Mouse (Mus musculus) heart, embryonic 11.5 days (tissue): Measurements from ENCODE around the gene Dnajb9. TPM values are rescaled to one million over a fixed set of nuclear protein-coding genes. Genes with fewer than 3 reads are reported as not detected.
A peak's percentile ranks its signal among the peaks of the same experiment; 100 is the strongest.
"Not testable (repeated sequence)": the region's sequence is repeated elsewhere in the genome, so short reads cannot be mapped to it uniquely, and the experiment has no call there.

Experiments used
- ATAC-seq: fragments of 200-750 bp; cut with Nextera tagmentation; replicated peaks from 2 replicates; pipeline ENCODE4 v1.8.0; 2017; ENCODE audit warnings: moderate library complexity; ENCODE audit not compliant: insufficient number of reproducible peaks, low FRiP score, low TSS enrichment
- H3K27ac ChIP-seq: fragments of 300-500 bp; sonication (generic); 2 replicates; pipeline ENCODE4 v1.5.1; 2014; ENCODE audit warnings: mild to moderate bottlenecking, low read depth, low read length
- H3K27me3 ChIP-seq: fragments of 300-500 bp; sonication (generic); 2 replicates; pipeline ENCODE4 v1.6.1; 2014; ENCODE audit warnings: mild to moderate bottlenecking, low read length, mixed read lengths; ENCODE audit not compliant: control insufficient read depth, insufficient read depth
- H3K36me3 ChIP-seq: fragments of 300-500 bp; sonication (generic); 2 replicates; pipeline ENCODE4 v1.6.1; 2014; ENCODE audit warnings: mild to moderate bottlenecking, low read length, moderate library complexity, mixed read lengths; ENCODE audit not compliant: control insufficient read depth, insufficient read depth
- H3K4me1 ChIP-seq: fragments of 300-500 bp; sonication (generic); 2 replicates; pipeline ENCODE4 v1.6.1; 2014; ENCODE audit warnings: low read length; ENCODE audit not compliant: control insufficient read depth, insufficient read depth
- H3K4me2 ChIP-seq: fragments of 300-500 bp; sonication (generic); 2 replicates; pipeline ENCODE4 v1.6.1; 2014; ENCODE audit warnings: mild to moderate bottlenecking, moderate library complexity
- H3K4me3 ChIP-seq: fragments of 300-500 bp; sonication (generic); 2 replicates; pipeline ENCODE4 v1.5.1; 2014; ENCODE audit warnings: low read depth, low read length
- H3K9ac ChIP-seq: fragments of 300-500 bp; sonication (generic); 2 replicates; pipeline ENCODE4 v1.6.1; 2014; ENCODE audit warnings: mild to moderate bottlenecking, low read depth, low read length, moderate library complexity
- H3K9me3 ChIP-seq: fragments of 300-500 bp; sonication (generic); replicated peaks from 2 replicates; pipeline ENCODE4 v1.6.1; 2016; ENCODE audit warnings: low read length; ENCODE audit not compliant: control insufficient read depth
- WGBS: fragments of 180-500 bp; shearing (Covaris S2); extraction: QIAGEN DNeasy Blood & Tissue Kit; methylation state at CpG from one replicate; pipeline ENCODE4 v1.1.7; 2014; ENCODE audit not compliant: insufficient replicate concordance; 5-methylcytosine and 5-hydroxymethylcytosine counted together
- polyA plus RNA-seq: library from polyadenylated mRNA; unstranded; fragments of >200 nt; fragmentation: Nextera tagmentation; extraction: Ambion mirVana; gene quantifications from 2 replicates; pipeline ENCODE4 v1.2.1, GENCODE M21; 2014

The Dnajb9 gene
- polyA plus RNA-seq, 1 experiment from 2014 or later: 29.2 TPM

GRCm38 (mm10) chr12:44221070-44221469 lies 10.9 kb upstream of the Dnajb9 start, which contains the start of gene Pnpla8:
Gene Pnpla8 (plus strand): TSS chr12:44221370.
- H3K4me1 ChIP-seq, H3K27me3 ChIP-seq, H3K36me3 ChIP-seq, H3K9me3 ChIP-seq, H3K27ac ChIP-seq, ATAC-seq: not testable (repeated sequence)
- H3K4me2 ChIP-seq: peak within 1 kb of the TSS; percentile 81
- H3K9ac ChIP-seq: peak within 1 kb of the TSS; percentile 78
- peak within 1 kb of the TSS; percentile 65 for H3K4me3 ChIP-seq
- WGBS: 84% methylated on average over 2 of the region's 2 CpGs

- Histone ChIP-seq H3K4me1 (no peaks in the 10 kb centered on the region; the same call in 1 of the 2 replicates), H3K9ac (no peak overlapping the region), H3K9me3 (no peaks in the 10 kb centered on the region), H3K27ac (no peak overlapping the region), H3K27me3 (no peaks in the 10 kb centered on the region; the same call in 1 of the 2 replicates), H3K4me3 (no peak overlapping the region), H3K4me2 (no peak overlapping the region), H3K36me3 (no peaks in the 10 kb centered on the region)
- WGBS: 85% methylated on average over 3 of the region's 3 CpGs
- ATAC-seq: no peak
Observed at GRCm38 (mm10) chr12:44211555-44211954, 1.4 kb upstream of the Dnajb9 start.

- Histone ChIP-seq H3K36me3 (no peaks in the 10 kb centered on the region), H3K4me3 (peak overlapping the region; percentile 84), H3K9me3 (no peaks in the 10 kb centered on the region), H3K4me1 (no peaks in the 10 kb centered on the region; the same call in 1 of the 2 replicates), H3K27ac (peak overlapping the region; percentile 73), H3K9ac (peak overlapping the region; percentile 96), H3K27me3 (no peaks in the 10 kb centered on the region; the same call in 1 of the 2 replicates), H3K4me2 (peak overlapping the region; percentile 78)
- WGBS: under 1% methylated on average over 37 of the region's 37 CpGs
- no peak for ATAC-seq
Observed at GRCm38 (mm10) chr12:44209141-44209823, 844 bp downstream of the Dnajb9 start.

GRCm38 (mm10) chr12:44197873-44198525 lies 12.1 kb downstream of the Dnajb9 start:
- WGBS: 34% methylated on average over 4 of the region's 4 CpGs
- no peaks in the 10 kb centered on the region for H3K36me3 ChIP-seq
- H3K9me3 ChIP-seq: no peaks in the 10 kb centered on the region
- no peak overlapping the region for H3K27ac ChIP-seq
- H3K4me3 ChIP-seq: no peak overlapping the region
- H3K9ac ChIP-seq: no peak overlapping the region
- no peaks in the 10 kb centered on the region for H3K4me1 ChIP-seq
- no peak overlapping the region for H3K4me2 ChIP-seq
- no peaks in the 10 kb centered on the region for H3K27me3 ChIP-seq
- ATAC-seq: no peak

GRCm38 (mm10) chr12:44181081-44181982 lies 28.8 kb downstream of the Dnajb9 start:
- H3K4me3 ChIP-seq: no peak overlapping the region
- no peaks in the 10 kb centered on the region for H3K36me3 ChIP-seq
- H3K9ac ChIP-seq: no peak overlapping the region
- H3K27me3 ChIP-seq: no peaks in the 10 kb centered on the region
- no peak overlapping the region for H3K27ac ChIP-seq
- 47% methylated on average over 9 of the region's 9 CpGs for WGBS
- no peak overlapping the region for H3K4me2 ChIP-seq
- no peak for ATAC-seq
- H3K4me1 ChIP-seq: no peaks in the 10 kb centered on the region
- no peaks in the 10 kb centered on the region for H3K9me3 ChIP-seq

GRCm38 (mm10) chr12:44177038-44177355 lies 33.1 kb downstream of the Dnajb9 start:
- no peaks in the 10 kb centered on the region for H3K4me1 ChIP-seq
- 82% methylated on average over 2 of the region's 2 CpGs for WGBS
- no peak overlapping the region for H3K27ac ChIP-seq
- H3K27me3 ChIP-seq: no peaks in the 10 kb centered on the region
- no peak overlapping the region for H3K9ac ChIP-seq
- no peak overlapping the region for H3K4me2 ChIP-seq
- H3K4me3 ChIP-seq: no peak overlapping the region
- no peak for ATAC-seq
- no peaks in the 10 kb centered on the region for H3K9me3 ChIP-seq
- no peaks in the 10 kb centered on the region for H3K36me3 ChIP-seq

- no peaks in the 10 kb centered on the region for H3K36me3 ChIP-seq
- H3K27me3 ChIP-seq: no peaks in the 10 kb centered on the region
- no peaks in the 10 kb centered on the region for H3K9me3 ChIP-seq
- 47% methylated on average over 10 of the region's 10 CpGs for WGBS
- ATAC-seq: no peak
- no peaks in the 10 kb centered on the region for H3K4me1 ChIP-seq
- H3K4me3 ChIP-seq: no peak overlapping the region
- H3K4me2 ChIP-seq: no peak overlapping the region
- no peak overlapping the region for H3K27ac ChIP-seq
- H3K9ac ChIP-seq: no peak overlapping the region
Observed at GRCm38 (mm10) chr12:44176331-44177037, 33.6 kb downstream of the Dnajb9 start.

GRCm38 (mm10) chr12:44166949-44167348 lies 43.2 kb downstream of the Dnajb9 start:
- H3K9ac ChIP-seq: no peak overlapping the region
- no peaks in the 10 kb centered on the region for H3K27me3 ChIP-seq
- no peak for ATAC-seq
- H3K27ac ChIP-seq: no peak overlapping the region
- no peak overlapping the region for H3K4me3 ChIP-seq
- H3K36me3 ChIP-seq: no peaks in the 10 kb centered on the region
- H3K9me3 ChIP-seq: no peaks in the 10 kb centered on the region
- H3K4me2 ChIP-seq: no peak overlapping the region
- H3K4me1 ChIP-seq: no peaks in the 10 kb centered on the region
